Mouse (Mus musculus) spleen, postnatal 10 days (tissue): ENCODE results near the gene Agtr1a.

Source experiments
- DNase-seq, 2 experiments: peaks; one replicate each; pipeline ENCODE4 v3.0.0; 2021 to 2022; ENCODE audit warnings: low spot score in 2 of 2

The Agtr1a gene

DNA sequence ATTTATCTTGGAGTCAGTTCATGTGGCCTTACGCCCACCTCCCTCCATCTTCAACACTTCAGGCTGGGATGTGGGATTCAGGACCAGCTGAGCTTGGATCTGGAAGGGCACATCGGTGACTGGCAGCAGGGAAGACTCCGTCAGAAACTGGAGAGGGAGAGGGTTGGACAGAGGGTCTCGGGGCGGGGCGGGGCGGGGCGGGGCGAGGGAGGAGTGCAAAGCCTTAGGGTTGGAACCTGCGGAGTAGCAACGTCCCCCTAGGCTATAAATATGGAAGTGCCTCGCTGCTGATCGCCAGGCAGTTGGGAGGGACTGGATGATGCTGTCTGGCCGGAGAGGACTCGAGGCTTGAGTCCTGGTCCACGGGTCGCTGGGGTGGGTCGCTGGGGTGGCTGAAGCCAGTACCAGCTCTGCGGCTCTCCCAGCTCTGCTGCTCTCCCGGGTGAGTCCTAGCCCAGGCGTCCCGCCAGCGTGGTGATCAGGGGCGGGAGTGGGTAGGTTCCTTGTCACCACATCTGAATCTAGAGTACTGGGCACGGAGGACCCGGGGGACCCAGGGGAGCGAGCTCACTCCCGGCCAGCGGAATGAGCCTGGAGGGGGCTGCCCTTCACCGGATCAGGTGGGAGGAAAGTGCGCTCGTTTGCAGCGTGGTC lies at the start of gene Agtr1a:
TSS of gene Agtr1a (plus strand) at position 294 of the 654 bp plus-strand sequence.
- peak; percentile 55 to 66 for DNase-seq

DNA sequence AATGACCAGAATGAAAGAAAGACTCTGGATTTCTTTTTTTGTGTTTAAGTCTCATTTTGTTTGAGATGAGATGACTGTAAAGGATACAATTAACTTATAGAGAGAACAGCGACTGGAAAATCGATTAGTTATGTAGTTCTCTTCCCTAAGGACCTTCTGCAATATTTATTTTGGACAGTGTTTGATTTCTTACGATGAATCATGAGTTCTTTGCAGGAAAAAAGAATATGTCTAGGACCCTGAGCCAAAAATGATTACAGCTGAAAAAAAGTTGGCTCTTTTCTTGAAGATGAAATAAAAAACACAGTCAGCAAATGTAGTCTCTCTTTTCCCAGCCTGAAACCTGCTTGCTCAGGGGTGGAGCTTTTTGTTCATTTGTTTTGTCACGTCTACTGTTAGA lies 26.0 kb upstream of the Agtr1a start:
- DNase-seq = no peak

DNA sequence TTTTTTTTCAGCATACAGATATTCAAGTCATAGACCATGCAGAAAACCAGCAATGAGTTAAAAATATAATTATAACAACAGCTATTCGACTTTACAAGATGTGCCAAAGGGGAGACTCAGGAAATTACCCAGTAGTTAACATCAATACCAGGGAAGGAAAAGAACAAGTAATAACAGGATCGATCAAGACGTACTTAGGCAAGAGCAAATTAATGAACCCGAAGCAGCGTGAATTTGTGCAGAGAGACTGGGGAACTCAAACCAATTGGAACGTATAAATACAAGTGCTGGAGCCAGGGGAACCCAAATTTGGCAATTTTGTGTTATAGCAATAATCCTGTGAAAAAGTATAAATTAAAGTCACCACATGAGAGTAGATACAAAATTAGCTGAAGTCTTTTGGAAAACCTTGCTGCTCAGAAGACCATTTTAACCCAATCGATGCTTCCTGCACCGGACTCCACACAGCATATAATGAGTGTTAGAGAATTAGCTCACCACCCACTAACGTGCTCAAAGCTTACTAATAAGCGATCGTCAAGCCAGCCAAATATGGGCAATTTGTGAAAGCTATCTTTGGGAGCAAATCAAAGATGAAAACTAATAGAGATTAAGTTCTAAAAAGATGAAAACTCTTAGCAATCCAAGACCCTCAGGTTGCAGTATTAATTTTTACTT lies 11.4 kb upstream of the Agtr1a start:
- no peak for DNase-seq

DNA sequence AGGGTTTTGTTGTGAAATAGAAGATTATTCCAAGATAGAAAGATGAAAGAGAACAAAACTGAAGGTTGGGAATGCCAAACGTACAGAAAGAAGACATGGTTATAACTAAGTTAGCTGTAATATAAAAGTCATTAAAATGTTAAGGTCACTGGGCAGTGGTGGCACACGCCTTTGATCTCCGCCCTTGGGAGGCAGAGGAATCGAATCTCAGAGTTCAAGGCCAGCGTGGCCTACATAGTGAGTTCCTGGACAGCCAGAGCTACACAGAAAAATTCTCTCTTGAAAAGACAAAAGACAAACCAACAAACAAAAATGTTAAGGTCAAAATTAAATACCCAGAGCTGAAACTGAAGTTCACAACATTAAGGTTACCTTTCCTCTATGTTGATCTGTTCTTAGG lies 5.2 kb upstream of the Agtr1a start:
- DNase-seq = no peak

DNA sequence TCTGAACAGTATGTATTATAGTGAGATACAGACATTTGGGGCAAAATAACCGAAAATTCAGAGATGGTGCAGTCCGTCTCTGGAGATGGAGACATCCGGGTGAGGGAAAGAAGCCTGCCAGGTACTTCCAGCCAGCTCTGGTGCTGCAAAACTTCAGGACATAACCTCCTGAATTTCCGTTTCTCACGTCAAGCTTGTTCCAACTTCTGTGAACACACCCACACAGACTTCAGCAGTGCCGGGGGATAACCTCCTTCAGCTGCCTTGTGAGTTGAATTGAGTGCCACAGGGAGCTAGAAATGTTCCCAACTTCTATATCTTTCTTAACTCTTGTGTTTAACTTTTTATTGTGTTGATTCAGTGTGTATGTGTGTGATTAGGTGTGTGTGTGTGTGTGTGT lies 4.4 kb upstream of the Agtr1a start:
- DNase-seq = no peak

DNA sequence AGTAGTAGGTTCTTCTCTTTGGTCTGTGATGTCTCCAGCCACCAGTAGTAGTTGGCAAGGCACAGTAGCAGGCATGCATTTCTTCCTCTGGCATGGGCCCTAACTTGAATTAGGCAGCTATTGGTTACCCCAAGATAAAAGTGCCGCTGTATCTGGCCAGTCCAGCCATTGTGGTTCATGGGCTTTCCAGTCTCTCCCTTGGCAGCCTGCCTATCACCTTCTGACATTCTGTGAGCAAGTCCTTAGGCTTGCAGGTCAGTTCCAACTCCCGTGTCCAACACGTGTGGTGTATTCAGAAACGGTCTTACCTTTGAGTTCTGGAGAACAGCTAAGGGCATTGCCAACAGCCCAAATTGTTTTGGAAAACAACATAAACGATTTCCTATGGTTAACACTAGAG lies 3.7 kb upstream of the Agtr1a start:
- DNase-seq = peak; percentile 80 to 92

DNA sequence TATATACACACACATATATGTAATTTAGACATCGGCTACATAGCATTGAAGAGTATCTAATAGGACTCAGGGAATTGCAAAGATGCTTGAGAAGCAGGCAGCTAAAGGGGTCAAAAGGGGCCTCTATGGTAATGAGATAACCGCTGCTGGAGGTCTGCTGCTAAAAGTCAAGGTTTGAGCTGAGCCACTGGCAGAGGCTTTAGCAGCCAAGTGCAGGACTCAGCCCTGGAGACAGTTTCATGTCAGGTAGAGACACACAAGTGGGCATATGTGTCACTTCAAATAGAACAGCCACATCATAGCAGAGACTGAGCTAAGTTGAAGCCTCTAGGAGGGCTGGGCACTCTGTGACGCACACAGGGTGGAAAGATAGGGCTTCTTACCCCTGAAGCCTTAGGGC lies 1.6 kb upstream of the Agtr1a start:
- DNase-seq = peak; percentile 14 to 26

DNA sequence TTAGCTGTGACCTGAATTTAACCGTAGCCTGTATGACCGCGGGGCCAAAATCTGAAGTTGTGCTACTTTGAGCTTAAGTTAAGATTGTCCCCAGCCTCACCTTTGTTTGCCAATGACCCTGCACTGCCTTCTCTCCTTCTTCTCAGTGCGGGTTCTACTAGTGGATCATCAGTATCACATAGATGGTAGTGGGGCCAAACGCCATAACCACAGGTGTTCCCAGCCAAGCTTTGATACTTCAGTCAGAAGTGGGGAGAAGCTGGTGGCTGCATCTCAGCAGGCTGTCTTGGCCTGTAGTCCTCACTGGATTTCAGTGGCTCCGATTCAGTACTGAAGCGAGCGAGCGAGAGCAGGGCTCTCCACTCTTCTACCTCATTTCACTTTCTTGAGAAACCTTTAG lies 672 bp downstream of the Agtr1a start:
- peak; percentile 16 to 36 for DNase-seq

DNA sequence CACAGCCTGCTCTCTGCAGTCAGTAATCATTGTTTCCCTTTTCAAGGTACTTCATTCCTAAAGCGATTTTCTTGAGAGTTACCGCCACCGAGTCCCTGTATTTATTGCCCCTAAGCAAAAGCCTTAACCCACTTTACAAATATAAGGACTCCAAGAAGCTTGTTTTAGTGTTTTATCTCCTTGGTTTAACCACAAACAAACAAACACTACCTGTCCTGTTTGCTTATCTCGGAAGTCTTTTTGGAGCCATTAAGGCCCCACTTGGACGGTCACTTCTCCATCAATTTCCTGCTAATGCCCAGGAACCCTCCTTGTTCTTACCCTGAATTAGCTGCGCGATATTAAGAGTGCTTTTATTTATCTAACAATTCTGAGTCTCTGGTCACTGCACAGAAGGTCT lies 1.4 kb downstream of the Agtr1a start:
- no peak for DNase-seq

DNA sequence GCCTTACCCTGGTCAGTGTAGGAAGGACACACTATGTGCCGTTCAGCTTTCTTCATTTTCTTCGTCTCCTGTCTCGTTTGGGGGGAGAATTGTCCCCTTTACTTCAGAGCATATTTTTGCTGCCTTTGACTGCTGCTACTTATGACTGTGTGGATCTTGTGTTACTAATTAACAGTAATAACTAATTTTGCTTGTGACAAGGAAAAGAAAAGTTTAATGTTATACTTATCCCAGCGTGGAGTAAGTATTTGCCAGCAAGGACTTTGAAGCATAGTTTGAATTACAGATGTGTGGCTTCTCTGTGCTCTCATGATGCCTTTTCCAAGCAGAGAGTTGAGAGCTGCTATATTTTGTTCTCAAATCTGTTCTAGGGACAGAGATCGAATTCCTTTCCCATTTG lies 2.3 kb downstream of the Agtr1a start:
- DNase-seq = no peak

DNA sequence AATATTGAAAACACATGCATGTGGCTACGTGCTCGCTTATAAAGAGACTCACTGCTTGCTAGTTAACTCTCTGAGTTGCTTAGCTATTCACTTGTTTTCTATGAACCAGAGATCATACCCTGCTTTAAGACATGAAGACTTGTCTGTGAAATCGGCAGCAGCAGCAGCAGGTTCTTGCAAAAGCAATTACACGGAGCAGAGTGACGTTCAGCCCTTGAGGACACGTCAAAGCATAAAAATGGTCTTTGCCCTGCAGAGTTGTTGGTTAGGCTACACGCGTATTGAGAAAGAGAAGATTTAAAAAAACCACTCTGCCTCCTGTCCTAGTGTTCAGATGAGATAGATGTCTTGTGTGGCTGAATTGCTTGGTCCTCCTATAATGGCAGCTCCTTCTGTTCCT lies 3.7 kb downstream of the Agtr1a start:
- DNase-seq = no peak

DNA sequence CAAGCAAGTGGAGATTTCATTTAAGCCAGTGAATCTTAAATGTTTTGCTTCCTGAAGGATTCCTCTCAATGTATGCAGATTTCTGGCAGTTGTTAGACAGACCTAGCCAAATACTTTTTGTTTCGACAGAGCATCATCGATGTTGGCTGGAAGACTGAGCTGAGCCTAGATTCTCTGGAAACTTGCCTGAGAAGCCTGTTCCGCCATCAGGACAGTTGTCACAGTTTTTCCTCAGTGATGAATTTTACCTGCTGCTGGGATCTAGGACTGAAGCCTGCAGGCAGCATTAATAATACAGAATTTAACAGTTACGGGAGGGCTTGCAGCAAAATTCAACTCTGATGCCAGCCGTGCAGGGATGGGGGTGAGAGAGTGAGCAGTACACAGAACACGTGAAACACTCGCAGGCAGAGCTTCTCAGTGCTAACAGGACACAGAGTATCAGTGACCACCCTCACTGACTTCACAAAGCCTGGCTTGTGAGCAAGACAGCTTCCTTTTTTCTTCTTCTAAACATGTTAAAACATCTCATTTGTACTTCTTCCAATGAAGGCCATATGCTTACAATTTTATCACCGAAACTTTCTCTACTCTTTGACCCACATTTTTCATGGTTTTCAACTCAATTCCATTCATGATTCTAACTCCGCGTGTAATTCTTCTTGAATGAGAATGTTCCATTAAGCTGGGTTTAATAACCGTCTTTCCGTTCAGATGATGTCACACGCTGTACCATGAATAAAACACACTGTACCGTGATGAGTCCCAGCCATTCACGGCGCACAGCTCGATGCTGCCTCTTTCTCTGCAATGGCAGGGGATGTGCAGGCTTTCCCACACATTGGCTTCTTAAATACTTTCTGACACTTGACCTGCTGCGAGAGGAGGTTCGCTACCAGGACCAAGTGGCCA lies 6.0 kb downstream of the Agtr1a start:
- DNase-seq = no peak

DNA sequence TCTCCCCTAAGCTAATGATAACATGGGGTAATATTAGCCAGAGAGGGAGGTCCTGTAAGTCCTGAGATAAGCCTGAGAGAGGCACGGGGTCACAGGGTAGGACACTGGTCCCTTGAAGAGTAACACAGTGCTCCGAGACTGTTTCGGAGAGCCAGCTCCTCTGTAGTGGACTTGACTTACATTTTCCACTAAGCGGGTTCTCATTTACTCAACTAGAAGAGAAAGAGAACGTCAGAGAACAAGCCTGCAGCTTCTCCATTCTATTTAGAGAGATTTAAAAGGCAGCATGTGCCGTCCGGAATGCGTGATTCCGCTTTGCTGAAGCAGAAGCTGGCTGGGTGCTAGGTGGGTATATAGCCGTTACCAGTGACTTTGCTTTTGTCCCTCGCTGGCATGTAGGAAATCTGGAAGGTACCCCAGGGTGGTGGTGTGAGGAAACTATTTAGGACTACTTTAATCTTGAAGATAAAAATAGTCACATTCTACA lies 9.2 kb downstream of the Agtr1a start:
- DNase-seq = no peak

DNA sequence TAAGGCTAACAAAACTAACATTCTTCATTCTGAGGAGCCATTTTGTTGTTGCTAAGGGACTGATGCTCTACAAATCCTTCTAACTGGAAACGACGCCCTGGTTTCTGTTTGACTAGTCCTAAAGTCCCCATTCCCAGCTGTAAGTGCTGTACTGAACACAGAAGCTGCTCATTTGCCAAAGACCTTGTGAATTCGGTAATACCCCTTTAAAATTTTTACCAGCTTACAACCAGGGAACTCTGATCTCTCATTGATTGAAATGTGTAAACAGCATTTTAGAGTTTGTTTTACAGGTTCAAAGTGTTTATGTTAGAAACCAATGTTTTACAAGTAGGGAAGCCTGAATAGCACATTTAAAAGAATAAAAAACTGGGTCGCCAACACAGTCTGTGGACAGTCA lies 10.6 kb downstream of the Agtr1a start:
- DNase-seq = no peak

DNA sequence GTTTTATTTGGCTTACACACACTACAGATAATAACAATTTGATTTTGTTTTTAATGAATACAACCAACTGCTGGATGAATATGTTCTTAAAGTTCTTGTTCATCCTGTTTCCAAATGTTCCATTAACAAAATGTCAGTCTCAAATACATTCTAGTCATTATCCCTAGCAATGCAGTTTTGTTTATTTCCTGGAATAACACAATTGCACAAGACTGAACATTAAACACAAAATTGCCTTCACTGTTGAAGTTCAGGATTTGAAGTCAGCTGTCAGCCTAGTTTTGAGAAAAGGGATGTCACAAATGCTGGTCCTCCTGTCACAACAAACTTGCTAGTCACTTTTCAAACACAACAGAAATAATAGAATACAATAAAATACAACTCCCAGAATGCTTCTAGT lies 12.1 kb downstream of the Agtr1a start:
- no peak for DNase-seq

DNA sequence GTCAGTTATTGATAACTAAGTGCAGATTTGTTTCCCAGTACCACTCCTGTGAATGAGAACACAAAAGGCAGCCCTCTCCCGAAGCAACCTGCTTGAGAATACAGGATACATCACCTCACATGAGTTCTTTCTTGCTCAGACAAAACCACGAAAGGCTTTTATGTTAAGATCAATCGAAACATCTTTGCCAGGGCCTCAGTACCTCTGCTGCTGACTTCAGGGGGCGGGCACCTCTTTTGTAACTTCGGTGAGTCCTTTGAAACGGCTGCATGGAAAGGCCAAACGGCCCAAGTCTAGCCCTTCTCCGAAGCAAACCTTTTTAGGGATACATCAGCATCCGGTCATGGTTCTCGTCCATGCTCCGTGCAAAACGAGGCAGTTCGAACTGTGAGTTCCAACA lies 15.7 kb downstream of the Agtr1a start:
- DNase-seq = no peak

DNA sequence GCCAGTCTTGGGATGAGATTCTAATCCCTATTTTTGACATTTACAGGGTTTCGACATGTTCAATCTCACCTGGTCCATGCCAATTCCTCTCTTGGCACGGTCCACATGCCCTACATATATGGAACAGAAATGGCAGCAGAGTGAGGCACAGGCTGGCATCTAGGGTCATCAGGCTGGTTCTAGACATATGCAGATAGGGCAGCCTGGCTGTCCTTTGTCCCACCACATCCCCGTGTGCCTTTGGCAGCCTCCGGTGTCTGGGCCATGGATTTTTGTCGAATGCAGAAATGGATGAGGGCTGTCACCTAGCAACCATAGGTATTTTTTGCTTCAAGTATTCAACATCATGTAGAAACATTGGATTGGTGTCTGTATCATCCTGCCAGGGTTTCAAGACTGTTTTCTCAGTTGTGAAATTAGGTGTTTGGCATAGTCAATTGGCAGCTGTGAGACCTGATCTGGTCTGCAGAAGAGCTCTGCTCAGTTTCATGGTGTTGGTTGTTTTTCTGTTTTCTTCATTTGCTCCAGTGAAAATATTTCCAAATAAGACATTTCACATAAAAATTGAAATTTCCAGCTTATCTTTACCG lies 18.8 kb downstream of the Agtr1a start:
- no peak for DNase-seq

DNA sequence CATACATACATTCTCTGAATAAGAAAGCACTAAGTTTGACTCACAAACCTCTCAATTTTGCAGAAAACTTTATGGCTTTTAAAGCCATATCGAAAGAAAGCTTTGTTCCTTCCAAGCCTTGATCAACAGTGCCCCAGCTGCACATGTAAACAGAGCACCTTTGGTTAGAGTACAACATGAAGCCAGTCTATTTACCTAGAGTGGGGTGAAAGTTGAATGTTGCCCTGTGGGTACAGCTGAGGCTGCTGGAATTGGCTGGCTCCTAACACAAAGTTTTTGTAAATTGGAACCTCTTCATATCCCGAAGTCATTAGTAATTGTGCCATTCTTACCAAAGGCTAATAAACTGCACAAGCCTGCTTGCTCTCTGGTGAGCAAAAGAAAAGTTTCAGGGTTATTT lies 19.7 kb downstream of the Agtr1a start:
- no peak for DNase-seq

DNA sequence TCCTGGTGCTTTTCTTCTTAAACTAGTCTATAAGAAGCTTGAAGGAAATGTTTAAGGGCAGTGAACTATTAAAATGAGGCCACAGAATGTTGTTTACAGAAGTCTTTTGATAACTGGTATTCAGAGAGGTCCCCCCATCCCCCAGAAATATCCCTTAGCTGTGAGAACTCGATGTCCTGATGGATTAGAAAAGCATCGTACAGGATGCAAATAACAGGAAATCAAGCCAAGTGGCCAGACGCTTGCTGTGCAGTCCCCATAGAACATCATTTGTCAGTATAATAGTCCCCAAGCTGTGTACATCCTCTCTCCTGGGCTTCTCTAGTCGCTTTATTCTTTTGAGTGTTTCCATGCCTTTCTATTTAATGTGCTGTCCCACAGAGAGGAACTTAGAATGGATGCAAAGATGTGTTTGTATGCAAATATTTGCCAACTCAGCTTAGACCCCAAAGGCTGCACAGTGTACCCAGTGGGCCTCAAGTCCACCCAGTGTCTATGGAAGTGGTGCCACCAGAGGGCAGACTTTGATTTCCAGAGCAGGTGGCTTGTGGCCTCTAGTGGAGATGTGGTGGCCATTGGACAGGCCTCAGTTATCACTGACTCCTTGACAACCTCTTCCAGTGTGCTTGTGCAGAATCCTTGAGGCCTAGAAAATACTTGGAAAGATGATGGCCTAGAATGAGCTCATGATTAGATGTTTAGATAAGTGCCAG lies 22.4 kb downstream of the Agtr1a start:
- peak in 1 of 2 experiments; percentile 30 for DNase-seq

DNA sequence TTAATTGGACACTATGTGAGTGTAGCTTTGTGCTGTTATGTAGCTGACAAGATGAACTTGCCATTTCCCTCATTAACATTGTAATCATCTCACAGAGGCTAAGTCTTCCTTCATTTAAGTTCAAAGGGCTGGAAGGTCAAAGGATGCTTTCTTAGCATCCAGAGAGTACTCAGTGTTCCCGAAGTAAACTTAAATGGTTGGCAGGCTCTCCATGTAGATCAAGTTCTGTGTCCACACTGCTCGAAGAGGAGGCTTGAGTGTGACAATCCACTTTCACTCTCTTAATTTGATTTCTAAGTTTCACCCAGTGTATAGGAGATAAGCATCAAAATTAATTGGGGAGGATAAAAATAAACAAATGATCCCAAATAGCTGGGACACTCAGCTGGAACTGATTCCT lies 23.6 kb downstream of the Agtr1a start:
- no peak for DNase-seq

DNA sequence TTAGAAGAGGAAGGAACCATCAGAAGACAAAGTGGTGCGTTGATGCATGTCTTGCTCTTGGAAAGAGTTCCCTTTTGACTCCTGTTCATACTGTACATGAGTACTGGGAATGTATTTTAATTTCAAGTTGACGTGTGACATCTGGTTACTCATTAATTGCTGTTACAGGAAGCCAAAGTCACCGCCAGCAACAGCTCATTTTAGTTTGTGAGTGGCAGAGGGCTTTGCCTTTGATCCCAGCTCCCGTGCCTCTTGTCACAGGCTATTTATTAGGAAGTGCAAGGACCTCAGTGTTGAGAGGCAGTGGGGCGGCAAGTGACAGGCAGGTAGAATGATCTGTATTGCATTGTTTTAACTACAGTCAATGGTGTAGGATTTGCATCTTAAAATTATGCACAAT lies 24.8 kb downstream of the Agtr1a start:
- no peak for DNase-seq

DNA sequence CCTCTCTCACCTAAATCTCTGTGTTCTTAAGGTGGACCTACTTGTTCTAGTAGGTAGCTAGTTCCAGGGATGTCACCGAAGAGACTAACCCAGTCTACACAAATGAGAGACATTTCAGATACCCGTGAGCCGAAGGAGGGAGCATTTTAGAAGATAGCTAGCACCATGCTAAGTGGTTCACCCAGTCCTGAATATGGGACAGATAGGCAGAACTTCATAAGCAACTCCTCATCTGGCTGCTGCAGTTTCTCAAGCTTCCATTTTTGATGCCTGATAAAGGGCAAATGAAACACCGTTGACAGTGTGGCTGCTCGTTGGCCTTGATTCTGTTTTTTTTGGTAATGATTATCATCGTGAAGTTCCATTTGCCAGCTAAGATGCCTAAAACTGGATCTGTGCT lies 25.8 kb downstream of the Agtr1a start:
- no peak for DNase-seq
